Mouse (Mus musculus): ENCODE data around the gene Palld. TPM values are rescaled to one million over a fixed set of nuclear protein-coding genes. Genes with fewer than 3 reads are reported as not detected.

Gene Palld
- polyA plus RNA-seq, 1 experiment = 63.6 TPM

DNA sequence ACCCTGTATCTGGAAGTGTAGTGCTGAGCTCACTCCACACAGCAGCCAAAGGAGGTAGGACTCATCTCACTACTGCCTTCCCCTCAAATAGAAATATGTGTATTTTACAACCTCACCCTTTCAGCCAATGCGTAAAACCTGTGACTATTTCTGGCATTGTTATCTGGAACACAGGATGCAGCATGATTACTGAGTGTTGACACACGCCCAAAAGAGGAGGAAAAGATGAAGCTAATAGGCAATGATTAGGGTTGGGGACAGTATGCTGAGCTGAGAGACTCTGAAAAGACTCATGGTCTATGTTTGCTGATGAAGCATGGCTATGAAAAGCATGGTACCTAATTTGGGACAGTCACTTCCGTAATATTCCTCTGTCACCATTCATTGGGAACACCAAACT, 124.3 kb downstream of the Palld start:
- no peak for TF ChIP-seq EP300 (IDR thresholded peaks at IDR 0.05; ENCODE audit: insufficient read depth, low read depth, low read length)
- TF ChIP-seq POLR2A (IDR thresholded peaks at IDR 0.05; ENCODE audit: insufficient read depth, low read length) = no peak
- no peak for TF ChIP-seq CTCF (IDR thresholded peaks at IDR 0.05; ENCODE audit: low read depth, low read length)
- Histone ChIP-seq H3K27me3 (ENCODE audit: control insufficient read depth, insufficient read depth, low read length, poor library complexity, severe bottlenecking) (no peaks in the 10 kb centered on the region; the same call in 1 of the 2 replicates), H3K9ac (ENCODE audit: low read depth, poor library complexity, severe bottlenecking) (no peak overlapping the region), H3K4me1 (ENCODE audit: control insufficient read depth, insufficient read depth, low read length) (no peaks in the 10 kb centered on the region), H3K9me3 (replicated peaks; ENCODE audit: control insufficient read depth, insufficient read depth, low read length, poor library complexity, severe bottlenecking) (no peaks in the 10 kb centered on the region), H3K27ac (ENCODE audit: insufficient read depth, low read length) (no peak overlapping the region), H3K4me3 (ENCODE audit: low read depth, low read length) (no peak overlapping the region), H3K36me3 (ENCODE audit: control insufficient read depth, insufficient read depth, low read length, poor library complexity, severe bottlenecking) (no peaks in the 10 kb centered on the region)

- Histone ChIP-seq H3K9me3 (replicated peaks; ENCODE audit: control insufficient read depth, insufficient read depth, low read length, poor library complexity, severe bottlenecking) (no peaks in the 10 kb centered on the region), H3K36me3 (ENCODE audit: control insufficient read depth, insufficient read depth, low read length, poor library complexity, severe bottlenecking) (no peaks in the 10 kb centered on the region), H3K4me3 (ENCODE audit: low read depth, low read length) (no peak overlapping the region), H3K27ac (ENCODE audit: insufficient read depth, low read length) (no peak overlapping the region), H3K9ac (ENCODE audit: low read depth, poor library complexity, severe bottlenecking) (no peak overlapping the region), H3K27me3 (ENCODE audit: control insufficient read depth, insufficient read depth, low read length, poor library complexity, severe bottlenecking) (no peaks in the 10 kb centered on the region; the same call in 1 of the 2 replicates), H3K4me1 (ENCODE audit: control insufficient read depth, insufficient read depth, low read length) (no peaks in the 10 kb centered on the region)
- TF ChIP-seq POLR2A (IDR thresholded peaks at IDR 0.05; ENCODE audit: insufficient read depth, low read length) = no peak
- no peak for TF ChIP-seq EP300 (IDR thresholded peaks at IDR 0.05; ENCODE audit: insufficient read depth, low read depth, low read length)
- TF ChIP-seq CTCF (IDR thresholded peaks at IDR 0.05; ENCODE audit: low read depth, low read length) = no peak
Observed at GRCm38 (mm10) chr8:61776560-61776959, 125.9 kb downstream of the Palld start.

DNA sequence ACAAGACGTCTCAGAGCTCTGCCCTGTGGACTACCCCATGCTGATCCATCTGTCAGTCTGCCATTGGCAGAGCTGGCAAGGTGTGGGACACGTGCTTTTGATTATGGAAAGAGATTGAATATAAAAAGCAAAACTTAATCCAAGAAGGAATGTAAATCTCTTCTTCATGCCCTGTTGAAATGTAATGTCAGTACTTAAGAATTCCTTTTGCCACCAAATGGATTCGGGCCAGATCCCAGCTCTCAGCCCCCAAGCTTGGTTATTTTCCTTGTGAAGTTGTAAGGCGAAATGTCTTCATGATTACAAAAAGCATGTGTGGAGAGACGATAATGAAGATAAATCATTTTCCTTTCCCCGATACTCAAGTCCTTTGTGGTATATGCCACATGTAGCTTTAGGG, 126.6 kb downstream of the Palld start:
- H3K4me3 ChIP-seq (ENCODE audit: low read depth, low read length) = no peak overlapping the region
- H3K4me1 ChIP-seq (ENCODE audit: control insufficient read depth, insufficient read depth, low read length) = no peaks in the 10 kb centered on the region
- no peaks in the 10 kb centered on the region; the same call in 1 of the 2 replicates for H3K27me3 ChIP-seq (ENCODE audit: control insufficient read depth, insufficient read depth, low read length, poor library complexity, severe bottlenecking)
- no peaks in the 10 kb centered on the region for H3K36me3 ChIP-seq (ENCODE audit: control insufficient read depth, insufficient read depth, low read length, poor library complexity, severe bottlenecking)
- TF ChIP-seq POLR2A (IDR thresholded peaks at IDR 0.05; ENCODE audit: insufficient read depth, low read length) (no peak), EP300 (IDR thresholded peaks at IDR 0.05; ENCODE audit: insufficient read depth, low read depth, low read length) (no peak), CTCF (IDR thresholded peaks at IDR 0.05; ENCODE audit: low read depth, low read length) (no peak)
- no peak overlapping the region for H3K27ac ChIP-seq (ENCODE audit: insufficient read depth, low read length)
- H3K9ac ChIP-seq (ENCODE audit: low read depth, poor library complexity, severe bottlenecking) = no peak overlapping the region
- H3K9me3 ChIP-seq (replicated peaks; ENCODE audit: control insufficient read depth, insufficient read depth, low read length, poor library complexity, severe bottlenecking) = no peaks in the 10 kb centered on the region

GRCm38 (mm10) chr8:61774161-61774560, 128.3 kb downstream of the Palld start:
- H3K9ac ChIP-seq (ENCODE audit: low read depth, poor library complexity, severe bottlenecking) = no peak overlapping the region
- no peaks in the 10 kb centered on the region; the same call in 1 of the 2 replicates for H3K27me3 ChIP-seq (ENCODE audit: control insufficient read depth, insufficient read depth, low read length, poor library complexity, severe bottlenecking)
- H3K9me3 ChIP-seq (replicated peaks; ENCODE audit: control insufficient read depth, insufficient read depth, low read length, poor library complexity, severe bottlenecking) = no peaks in the 10 kb centered on the region
- no peak for TF ChIP-seq CTCF (IDR thresholded peaks at IDR 0.05; ENCODE audit: low read depth, low read length)
- no peak for TF ChIP-seq EP300 (IDR thresholded peaks at IDR 0.05; ENCODE audit: insufficient read depth, low read depth, low read length)
- no peak for TF ChIP-seq POLR2A (IDR thresholded peaks at IDR 0.05; ENCODE audit: insufficient read depth, low read length)
- H3K27ac ChIP-seq (ENCODE audit: insufficient read depth, low read length) = no peak overlapping the region
- H3K4me1 ChIP-seq (ENCODE audit: control insufficient read depth, insufficient read depth, low read length) = no peaks in the 10 kb centered on the region
- H3K36me3 ChIP-seq (ENCODE audit: control insufficient read depth, insufficient read depth, low read length, poor library complexity, severe bottlenecking) = no peaks in the 10 kb centered on the region
- no peak overlapping the region for H3K4me3 ChIP-seq (ENCODE audit: low read depth, low read length)

- Histone ChIP-seq H3K9me3 (replicated peaks; ENCODE audit: control insufficient read depth, insufficient read depth, low read length, poor library complexity, severe bottlenecking) (no peaks in the 10 kb centered on the region), H3K4me1 (ENCODE audit: control insufficient read depth, insufficient read depth, low read length) (no peaks in the 10 kb centered on the region), H3K9ac (ENCODE audit: low read depth, poor library complexity, severe bottlenecking) (no peak overlapping the region), H3K27ac (ENCODE audit: insufficient read depth, low read length) (no peak overlapping the region), H3K4me3 (ENCODE audit: low read depth, low read length) (no peak overlapping the region), H3K27me3 (ENCODE audit: control insufficient read depth, insufficient read depth, low read length, poor library complexity, severe bottlenecking) (no peaks in the 10 kb centered on the region; the same call in 1 of the 2 replicates), H3K36me3 (ENCODE audit: control insufficient read depth, insufficient read depth, low read length, poor library complexity, severe bottlenecking) (no peaks in the 10 kb centered on the region)
- TF ChIP-seq POLR2A (IDR thresholded peaks at IDR 0.05; ENCODE audit: insufficient read depth, low read length) = no peak
- no peak for TF ChIP-seq EP300 (IDR thresholded peaks at IDR 0.05; ENCODE audit: insufficient read depth, low read depth, low read length)
- no peak for TF ChIP-seq CTCF (IDR thresholded peaks at IDR 0.05; ENCODE audit: low read depth, low read length)
Observed at GRCm38 (mm10) chr8:61773595-61774088, 128.8 kb downstream of the Palld start.

DNA sequence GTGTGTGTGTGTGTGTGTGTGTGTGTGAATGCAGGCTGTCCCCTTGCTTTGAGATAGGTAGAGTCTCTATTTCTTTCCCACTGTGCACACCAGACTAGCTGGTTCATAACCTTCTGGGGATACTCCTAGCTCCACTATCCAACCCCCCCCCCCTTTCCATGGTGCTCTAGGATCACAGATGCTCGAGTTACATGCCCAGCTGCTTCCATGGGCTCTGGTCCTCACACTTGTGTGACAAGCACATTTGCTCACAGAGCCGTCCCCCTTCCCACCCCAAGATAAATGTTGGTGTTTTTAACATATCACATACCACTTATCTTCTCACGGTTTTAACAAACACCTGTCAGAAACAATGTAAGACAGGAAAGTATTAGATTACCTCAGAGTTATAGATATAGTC, 131.2 kb downstream of the Palld start:
- Histone ChIP-seq H3K4me3 (ENCODE audit: low read depth, low read length) (no peak overlapping the region), H3K27ac (ENCODE audit: insufficient read depth, low read length) (no peak overlapping the region), H3K4me1 (ENCODE audit: control insufficient read depth, insufficient read depth, low read length) (no peaks in the 10 kb centered on the region), H3K9me3 (replicated peaks; ENCODE audit: control insufficient read depth, insufficient read depth, low read length, poor library complexity, severe bottlenecking) (no peaks in the 10 kb centered on the region), H3K9ac (ENCODE audit: low read depth, poor library complexity, severe bottlenecking) (no peak overlapping the region), H3K36me3 (ENCODE audit: control insufficient read depth, insufficient read depth, low read length, poor library complexity, severe bottlenecking) (no peaks in the 10 kb centered on the region), H3K27me3 (ENCODE audit: control insufficient read depth, insufficient read depth, low read length, poor library complexity, severe bottlenecking) (no peaks in the 10 kb centered on the region; the same call in 1 of the 2 replicates)
- no peak for TF ChIP-seq CTCF (IDR thresholded peaks at IDR 0.05; ENCODE audit: low read depth, low read length)
- TF ChIP-seq POLR2A (IDR thresholded peaks at IDR 0.05; ENCODE audit: insufficient read depth, low read length) = no peak
- TF ChIP-seq EP300 (IDR thresholded peaks at IDR 0.05; ENCODE audit: insufficient read depth, low read depth, low read length) = no peak

Measured in ES-Bruce4 (cell line).